Mouse (Mus musculus) retina, adult 2 months (tissue): ENCODE data around the gene Syngr1.
A peak's percentile ranks its signal among the peaks of the same experiment; 100 is the strongest.

ENCODE experiments used
- DNase-seq: peaks from one replicate; pipeline ENCODE4 v3.0.0-alpha.2; 2012; ENCODE audit warnings: low read depth, low spot score

Syngr1 gene

DNA sequence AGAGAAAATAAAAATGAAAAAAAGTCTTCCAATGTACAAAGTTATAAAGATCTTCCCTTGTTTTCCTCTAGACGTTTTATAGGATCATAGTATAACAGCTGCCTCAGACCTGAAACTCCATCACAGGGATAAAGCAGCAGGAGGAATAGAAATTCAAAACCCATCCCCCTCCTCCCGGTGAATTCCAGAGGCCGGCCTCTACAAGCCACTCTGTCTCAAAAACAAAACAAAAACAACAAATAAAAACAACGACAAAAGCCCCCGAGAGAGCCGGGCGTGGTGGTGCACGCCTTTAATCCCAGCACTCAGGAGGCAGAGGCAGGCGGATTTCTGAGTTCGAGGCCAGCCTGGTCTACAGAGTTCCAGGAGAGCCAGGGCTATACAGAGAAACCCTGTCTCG lies 979 bp upstream of the Syngr1 start:
- no peak for DNase-seq

DNA sequence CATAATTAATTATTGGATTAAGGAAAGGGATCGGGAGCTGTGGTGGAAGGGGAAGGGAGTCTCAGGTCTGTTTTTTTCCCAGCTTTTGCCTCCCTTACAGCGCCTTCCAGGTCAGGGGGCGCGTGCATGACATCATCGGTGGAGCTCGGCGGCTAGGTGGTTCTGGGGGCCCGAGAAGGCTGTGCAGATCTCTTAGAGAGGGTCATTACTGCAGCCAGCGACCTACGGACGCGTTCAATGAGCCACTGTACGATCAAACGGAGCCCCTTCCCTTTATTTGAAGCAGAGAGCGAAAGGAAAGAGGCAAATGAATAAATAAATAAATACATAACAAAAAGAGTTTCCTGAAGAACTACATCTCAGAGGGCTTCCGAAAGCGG lies 403 bp upstream of the Syngr1 start:
- DNase-seq = no peak

DNA sequence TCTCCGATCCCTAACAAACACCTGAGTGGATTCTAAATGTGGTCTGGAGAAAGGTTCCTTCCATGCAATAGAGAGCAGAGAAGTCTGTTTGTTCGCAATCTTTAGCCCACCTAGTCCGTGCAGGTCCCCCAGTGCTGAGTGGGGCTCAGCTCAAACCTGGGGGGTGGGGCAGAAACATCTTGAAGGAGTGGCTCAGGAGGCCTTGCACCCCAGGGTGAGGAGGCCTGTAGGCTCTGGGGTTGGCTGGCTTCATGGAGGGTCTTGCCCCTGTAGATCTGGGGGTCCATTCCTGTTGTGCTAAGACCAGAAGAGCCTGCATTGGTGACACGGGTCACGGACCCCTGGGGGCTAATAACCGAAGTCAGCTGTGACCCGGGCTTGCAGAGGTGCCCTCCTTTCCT lies 907 bp downstream of the Syngr1 start:
- no peak for DNase-seq

DNA sequence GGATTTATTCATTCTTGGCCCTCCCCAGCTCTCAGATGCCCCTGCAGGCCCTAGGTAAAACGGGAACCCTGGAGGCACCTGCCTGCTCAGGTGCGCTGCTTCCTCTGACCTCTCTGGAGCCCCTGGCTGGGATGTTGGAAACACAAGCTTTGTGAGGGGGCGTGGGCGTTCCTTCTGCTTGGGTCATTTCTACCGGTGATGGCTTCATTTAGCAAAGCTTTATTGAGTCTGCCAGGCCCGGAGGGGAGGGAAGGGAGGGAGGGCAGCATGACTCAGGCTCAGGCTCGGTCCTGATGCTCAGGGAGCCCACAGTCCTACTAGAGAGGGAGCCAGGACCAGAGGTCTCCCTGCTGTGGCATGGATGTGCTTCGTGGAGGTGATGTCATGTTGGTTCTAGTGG lies 1.5 kb downstream of the Syngr1 start:
- no peak for DNase-seq

DNA sequence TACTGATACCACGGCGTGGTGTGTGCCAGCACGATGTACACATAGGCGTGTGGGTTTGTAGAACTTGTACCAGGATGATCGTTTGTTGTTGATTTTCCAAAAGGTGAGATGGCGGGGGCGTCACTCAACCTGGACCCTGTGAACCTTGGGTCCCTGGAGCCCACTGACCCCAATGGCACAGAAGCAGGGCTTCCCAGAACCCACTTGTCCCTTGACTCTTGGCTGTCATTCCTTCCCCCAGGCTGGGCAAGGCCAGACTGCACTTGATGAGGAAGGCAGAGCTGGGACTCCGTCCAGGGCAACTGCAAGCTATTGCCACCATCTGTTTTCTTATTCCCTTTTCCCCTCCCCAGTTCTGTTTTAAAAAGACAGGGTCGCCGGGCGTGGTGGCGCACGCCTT lies 3.1 kb downstream of the Syngr1 start:
- DNase-seq = no peak

DNA sequence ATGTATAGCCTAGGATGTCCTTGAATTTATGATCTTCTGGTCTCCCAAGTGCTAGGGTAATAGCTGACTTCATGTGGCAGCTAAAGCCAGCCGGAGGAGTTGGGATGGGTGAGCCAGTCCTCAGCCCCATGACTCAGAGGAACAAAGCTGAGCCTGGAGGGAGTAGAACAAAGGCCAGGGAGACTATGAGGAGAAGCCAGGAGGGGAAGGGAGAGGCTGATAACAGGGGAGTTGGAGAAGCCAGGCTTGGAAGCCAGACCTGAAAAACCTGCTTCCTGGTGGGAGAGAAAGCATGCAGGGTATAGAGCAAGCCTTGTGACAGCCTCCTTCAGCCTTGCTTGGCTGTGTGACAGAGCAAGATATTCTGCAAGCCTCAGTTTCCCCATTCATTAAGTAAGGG lies 4.5 kb downstream of the Syngr1 start:
- no peak for DNase-seq

DNA sequence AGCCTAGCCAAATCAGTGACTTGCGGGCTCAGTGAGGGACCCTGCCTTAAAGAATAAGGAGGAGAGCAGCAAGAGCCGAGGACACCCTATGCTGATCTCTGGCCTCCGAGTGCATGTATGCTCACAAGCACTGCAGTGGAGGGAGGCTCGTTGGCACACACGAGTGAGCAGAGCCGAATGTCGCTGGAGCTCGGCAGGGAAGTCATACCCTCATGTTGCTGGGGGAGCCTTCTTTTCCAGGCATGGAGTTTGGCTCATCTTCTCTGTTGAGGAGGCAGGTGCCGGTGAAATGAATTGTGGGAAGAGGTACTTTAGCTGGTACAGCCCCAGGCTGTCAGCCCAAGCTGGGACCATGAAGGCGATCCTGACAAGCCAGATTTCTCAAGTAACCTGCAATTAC lies 5.3 kb downstream of the Syngr1 start:
- no peak for DNase-seq

DNA sequence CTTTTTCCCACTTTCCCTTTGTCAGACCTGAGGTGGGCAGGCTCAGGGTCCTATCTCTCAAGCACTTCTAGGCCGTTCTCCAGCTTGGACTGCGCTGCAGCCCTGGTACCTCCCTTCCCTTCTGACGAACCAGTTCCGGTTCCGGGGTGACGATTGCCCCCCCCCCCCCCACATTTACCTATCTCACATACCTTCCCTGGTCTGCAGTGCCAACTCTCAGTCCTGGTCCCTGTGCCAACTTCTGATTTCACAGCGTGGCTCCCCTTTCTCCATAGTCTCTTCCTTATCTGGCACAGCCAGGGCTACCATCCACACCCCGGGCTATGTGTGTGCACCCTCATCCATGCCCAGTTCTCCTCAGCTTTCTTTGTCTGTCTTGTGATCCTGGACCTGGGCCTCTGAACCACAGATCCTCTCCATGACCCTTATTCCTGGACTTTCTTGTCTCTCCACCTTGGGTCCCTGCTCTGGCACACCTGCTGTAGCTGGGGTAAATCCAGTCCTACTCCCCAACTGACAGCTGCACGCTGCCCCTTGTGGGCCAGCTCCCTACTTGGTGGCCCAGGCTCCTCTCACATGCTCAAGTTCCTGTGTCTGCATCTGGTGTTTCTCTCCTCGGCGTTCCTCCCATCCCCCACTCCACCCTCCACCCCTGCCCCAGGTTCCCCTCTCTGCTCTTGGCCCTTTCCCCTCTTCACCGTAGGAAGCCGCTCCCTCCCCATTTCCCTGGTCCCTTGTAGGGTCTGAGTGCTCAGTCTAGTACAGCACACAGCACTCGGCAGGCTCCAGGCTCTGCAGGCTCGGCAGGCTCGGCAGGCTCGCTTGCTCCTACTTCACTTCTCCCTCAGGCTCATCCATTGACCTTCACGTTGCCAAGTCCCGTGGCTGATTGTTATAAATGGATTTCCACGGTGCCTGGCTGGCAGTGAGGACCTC lies 6.1 kb downstream of the Syngr1 start:
- no peak for DNase-seq

DNA sequence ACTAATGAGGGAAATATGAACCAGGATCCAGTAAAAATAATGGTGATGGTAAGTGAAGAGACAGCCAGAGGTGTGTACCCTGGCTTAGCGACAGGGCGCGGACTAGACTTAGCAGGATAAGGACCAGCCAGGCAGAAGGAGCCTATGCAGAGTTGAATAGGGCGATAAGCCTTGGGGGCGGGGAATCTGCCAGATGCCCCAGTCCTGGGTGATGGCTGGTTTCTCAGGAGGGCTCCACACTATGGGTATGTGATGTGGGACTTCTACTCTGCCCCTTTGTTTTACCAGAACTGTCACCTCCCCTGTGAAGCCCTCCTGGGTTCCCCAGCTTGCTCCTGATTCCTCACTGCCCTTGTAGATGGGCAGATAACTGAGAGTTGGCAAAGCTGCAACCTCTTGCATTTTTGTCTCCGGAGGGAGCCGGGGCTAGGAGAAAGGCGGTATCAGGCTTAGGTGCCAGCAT lies 6.9 kb downstream of the Syngr1 start:
- DNase-seq = peak; percentile 71

DNA sequence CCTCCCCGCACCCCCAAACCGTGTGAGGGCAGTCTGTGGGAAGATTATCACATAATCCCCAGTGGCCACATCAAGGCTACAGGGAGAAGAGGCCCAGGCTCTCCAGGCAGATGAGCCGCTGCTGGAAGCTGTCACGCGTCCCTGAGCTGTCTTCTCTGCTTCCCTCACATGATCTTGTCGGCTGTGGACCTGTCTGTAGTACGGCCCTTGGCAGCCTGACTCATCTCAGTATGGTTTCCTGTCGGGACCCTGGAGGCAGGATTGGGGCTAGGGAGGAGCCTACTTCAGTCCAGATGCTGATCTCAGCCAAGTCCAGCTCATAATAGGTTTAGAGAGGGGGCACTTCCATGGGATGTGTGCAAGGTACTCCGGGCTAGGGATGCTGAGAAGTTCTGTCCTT lies 7.7 kb downstream of the Syngr1 start:
- peak; percentile 67 for DNase-seq

DNA sequence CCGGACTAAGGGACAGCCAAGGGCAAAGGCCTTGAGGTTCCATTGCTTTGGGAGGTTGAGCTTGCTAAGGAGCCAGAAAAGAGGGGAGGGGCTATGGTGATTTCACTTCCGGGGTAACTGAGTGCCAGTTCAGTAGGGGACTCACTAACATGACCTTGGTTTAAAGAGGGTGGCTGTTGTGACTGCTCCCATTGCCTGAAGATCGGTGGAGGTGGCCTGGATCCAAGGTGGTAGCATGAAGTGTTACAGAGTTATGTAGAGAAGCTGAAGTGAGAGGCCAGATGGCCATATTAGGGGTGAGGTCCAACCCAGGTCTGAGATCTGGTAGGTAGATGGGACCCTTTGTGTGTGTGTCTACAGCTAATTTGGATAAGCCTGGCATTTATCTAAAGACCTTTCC lies 8.3 kb downstream of the Syngr1 start:
- DNase-seq = no peak

DNA sequence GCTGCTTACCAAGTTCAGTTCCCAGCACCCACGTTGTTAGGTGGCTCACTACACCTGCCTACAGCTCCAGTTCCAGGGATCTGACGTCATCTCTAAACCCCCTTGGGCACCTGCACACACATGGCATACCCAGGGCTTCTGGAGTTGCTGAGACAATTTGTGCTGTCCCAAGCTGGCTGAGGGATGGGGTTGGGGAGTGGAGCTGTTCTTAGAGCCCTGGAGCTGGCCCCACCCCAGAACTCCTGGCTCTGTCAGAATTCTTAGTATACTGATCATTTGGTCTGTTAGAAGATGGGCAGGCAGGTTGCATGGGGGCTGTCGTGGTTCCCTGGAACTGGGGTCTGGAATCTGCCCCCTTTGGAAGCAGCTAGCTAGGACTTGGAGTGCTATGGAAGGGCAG lies 9.1 kb downstream of the Syngr1 start:
- DNase-seq = no peak

DNA sequence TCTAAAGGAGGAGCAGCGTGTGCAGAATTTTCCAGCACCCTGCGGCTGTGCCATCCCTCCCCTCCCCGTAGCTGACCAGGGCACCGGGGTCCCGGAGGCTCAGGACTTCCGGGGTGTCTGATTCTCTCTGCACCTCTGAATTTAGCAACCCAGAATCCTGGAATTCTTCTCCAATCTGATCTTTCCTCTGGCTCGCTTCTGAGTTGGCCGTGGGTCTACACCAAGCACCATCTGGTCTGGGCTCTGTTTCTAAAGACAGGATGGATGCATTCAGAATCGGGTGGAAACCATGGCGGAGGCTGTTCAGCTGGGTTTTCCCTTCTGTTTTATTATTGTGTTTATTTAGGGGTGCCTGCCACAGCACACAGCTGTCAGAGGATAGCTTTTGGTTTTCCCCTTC lies 9.7 kb downstream of the Syngr1 start:
- no peak for DNase-seq

DNA sequence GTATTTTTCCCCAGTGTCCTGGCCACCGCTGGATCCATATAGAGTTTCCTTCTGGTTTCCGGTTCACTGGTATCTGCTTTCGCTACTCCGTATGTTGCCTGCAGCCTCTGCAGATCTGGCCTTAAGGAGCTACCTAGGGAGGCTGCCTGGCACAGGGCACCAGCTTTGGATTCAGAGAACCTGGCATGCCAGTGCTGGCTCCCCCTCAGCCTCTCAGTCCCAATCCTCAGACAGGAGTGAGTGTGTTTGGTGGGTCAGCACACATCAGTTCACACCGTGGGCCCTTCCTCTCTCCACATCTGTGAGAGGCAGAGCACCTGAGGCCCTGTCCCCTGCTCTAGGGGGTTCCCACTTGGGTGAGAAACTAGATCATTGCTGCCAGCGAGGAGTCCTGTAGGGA lies 10.4 kb downstream of the Syngr1 start:
- no peak for DNase-seq

DNA sequence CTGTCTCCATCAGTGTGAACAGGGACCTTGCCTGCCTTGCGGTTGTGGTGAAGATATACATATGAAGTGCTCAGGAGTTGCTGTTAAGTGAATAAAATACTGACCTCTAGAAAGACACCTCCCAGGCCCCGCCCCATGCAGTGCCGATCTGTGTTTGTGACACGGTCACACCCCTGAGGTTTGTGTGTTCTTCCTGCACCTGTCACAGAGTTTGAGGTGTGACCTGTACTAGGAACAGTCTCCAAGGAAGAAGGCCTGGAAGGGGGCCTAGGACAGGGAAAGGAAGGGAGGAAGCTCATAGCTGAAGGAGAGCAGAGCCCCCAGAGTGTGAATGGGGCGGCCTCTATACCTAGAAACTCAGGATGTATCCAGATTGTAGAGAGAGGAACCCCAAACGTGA lies 11.4 kb downstream of the Syngr1 start:
- DNase-seq = no peak

DNA sequence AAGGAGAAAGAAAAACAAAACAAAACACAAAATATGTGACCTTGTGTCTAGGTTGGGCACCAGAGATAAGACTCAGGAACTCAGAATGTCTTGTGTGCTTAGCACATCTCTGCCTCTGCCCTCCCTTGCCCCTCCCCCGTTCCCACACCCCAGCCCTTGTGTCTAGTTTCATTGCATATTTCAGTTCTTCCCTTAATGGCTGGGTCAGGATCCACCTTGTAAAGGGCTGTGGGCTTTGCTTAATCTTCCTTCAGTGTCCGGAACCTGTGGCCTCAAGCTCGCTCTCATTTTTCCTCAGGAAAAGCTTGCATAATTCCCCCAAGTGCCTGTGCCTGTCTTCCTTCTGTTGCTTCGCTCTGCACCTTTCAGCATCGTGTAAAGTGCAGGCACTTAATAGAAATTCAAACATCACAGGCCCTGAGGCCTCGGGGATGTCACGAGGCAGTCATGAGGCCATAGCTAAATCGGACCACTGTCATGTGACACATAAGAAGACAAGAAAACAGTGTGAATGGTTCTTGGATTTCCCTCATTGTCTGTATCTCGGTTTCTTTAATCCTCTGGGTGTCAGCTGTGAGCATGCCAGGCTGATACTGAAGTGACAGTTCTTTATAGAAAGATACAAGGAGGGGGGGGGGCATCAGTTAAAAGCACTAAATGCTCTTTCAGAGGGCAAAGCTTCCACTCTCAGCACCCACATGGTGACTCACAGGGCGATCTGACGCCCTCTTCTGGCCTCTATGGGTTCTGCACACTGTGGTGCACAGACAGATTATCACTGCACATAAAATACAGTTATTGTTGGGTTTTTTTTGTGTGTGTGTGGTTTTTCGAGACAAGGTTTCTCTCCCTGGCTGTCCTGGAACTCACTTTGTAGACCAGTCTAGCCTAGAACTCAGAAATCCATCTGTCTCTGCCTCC lies 14.6 kb downstream of the Syngr1 start:
- DNase-seq = no peak

DNA sequence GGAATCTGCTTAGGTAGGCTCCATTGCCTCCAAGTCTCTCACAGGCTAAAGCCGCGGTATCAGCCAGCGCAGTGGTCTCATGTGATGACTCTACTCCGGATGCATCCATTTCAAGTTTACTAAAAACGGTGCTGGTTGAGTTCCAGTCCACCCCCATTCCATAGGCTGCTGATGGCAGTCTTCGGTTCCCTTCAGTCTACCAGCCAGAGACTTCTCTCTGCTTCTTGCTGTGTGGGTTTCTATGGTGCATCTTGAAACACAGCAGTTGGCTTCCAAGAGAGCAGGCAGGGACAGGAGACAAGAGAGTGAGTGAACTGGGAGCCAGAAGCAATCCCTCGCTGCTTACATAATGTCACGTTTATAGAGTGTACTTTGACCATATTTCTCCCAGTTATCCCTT lies 16.0 kb downstream of the Syngr1 start:
- DNase-seq = no peak

DNA sequence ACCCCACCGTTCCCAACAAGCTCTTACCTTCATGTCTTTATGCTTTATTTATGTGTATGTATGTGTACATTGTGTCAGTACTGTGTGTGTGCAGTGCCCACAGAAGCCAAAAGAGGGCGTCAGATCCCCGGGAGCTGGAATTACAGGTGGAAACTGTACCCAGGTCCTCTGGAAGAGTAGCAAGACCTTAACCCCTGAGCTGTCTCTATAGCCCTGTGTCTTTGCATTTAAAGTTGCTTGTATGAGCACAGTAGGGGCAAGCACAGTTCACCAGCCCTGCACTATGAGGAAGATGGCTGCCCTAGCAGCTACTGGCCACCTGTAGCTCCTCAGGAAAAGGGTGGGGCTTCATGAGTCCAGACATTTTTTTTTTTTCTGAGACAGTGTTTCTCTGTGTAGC lies 16.4 kb downstream of the Syngr1 start:
- no peak for DNase-seq

DNA sequence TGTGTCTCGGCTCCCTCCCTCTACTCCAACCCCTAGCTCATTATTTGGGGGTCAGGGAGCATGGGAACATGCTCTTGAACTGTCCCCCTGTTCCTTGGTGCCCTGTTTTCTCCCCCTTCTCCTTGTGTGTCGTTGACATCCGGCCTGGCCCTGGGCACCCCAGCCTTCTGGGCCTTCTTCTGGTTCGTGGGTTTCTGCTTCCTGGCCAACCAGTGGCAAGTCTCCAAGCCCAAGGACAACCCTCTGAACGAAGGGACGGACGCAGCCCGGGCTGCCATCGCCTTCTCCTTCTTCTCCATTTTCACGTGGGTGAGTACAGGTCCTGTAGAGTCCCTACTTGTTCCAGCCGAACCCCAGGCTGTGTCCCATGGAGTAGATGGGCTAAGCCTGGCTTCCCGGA lies 20.3 kb downstream of the Syngr1 start:
- DNase-seq = no peak

DNA sequence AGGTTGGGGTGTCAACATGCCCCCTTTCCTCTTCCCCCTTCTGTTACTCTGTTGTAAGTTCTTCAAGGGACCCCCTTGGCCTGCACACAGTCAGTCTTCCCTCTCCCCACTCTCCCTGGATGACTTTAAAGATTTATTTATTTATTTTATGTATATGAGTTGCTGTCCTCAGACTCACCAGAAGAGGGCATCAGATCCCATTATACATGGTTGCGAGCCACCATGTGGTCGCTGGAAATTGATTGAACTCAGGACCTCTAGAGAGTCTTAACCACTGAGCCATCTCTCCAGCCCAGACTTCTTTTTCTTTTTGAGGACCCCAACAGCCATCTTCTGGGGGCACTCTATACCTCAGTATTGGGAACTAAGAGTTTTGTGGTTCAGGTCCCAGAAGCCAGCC lies 21.4 kb downstream of the Syngr1 start:
- DNase-seq = no peak

DNA sequence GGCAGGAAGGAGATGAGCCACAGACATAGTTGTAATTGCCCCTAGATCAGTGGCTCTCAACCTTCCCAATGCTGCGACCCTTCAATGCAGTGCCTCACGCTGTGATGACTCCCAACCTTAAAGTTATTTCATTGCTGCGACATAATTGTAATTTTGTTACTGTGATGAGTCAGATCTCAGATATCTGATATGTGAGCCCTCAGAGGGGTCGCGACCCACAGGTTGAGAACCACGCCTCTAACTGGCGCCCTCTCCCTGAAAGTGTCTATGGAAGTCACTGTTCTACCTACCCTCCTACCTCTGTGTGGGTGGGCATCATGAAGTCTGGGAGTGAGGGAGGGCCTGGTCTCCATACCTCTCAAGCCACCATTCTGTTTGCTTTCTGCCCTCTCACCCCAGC lies 23.3 kb downstream of the Syngr1 start:
- no peak for DNase-seq

DNA sequence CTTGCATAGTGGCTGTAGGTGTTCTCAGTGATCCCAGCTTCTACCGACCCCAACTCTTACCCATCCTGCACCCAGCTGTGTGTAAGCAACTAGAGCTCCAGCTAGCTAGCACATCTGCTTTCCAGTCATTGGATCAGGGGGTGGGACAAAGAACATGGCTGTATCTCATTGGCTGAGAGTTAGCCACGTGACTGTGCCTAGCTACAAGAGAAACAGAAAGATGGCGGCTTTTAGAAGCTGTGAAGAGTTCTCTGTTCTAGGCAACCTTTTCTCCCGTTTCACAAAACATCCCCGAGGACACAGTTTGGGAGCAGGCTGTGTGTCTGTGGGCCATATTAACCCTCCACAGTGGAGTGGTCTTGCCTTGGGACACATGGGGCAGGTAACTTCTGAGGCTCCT lies 24.1 kb downstream of the Syngr1 start:
- no peak for DNase-seq
